ENCODE assay signal across 9 mouse cellular contexts in genomic region chr1:154791544-154792174, GRCm38 (mm10).
A peak's percentile ranks its signal among the peaks of the same experiment; 100 is the strongest.
DNase-seq lines count a peak whose midpoint lies in the region; ATAC-seq lines count a peak whose summit lies in the region.
"Had no signal": no experiment of that assay in that cellular context is flagged by ENCODE, and none has a peak within 500 bp of the region (broad histone marks: within the 10 kb centered on the region; RNA-seq: fewer than 3 reads in every experiment).

No protein-coding gene starts in this region.

- H3K27ac ChIP-seq in forebrain, embryonic 14.5 days (ENCODE audit: low read depth, low read length): peak overlapping the region; percentile 48
- no peak overlapping the region for H3K27ac ChIP-seq in forebrain, embryonic 10.5 days
- no peak overlapping the region for H3K27ac ChIP-seq in embryonic facial prominence, embryonic 14.5 days (replicated peaks; ENCODE audit: low read depth, low read length)
- H3K27ac ChIP-seq: macrophage had no signal

- peaks cover 12% of the 10 kb centered on the region for H3K4me1 ChIP-seq in forebrain, embryonic 14.5 days (ENCODE audit: control insufficient read depth, insufficient read depth, low read length)
- H3K4me1 ChIP-seq in forebrain, embryonic 10.5 days: 0 out of 2 replicates have a peak, but pooled peaks cover 3% of the 10 kb centered on the region
- no peaks in the 10 kb centered on the region for H3K4me1 ChIP-seq in embryonic facial prominence, embryonic 14.5 days (ENCODE audit: control insufficient read depth, insufficient read depth, low read length)

- no peaks in the 10 kb centered on the region for H3K36me3 ChIP-seq in forebrain, embryonic 14.5 days (ENCODE audit: control insufficient read depth, insufficient read depth, low read length)
- no peaks in the 10 kb centered on the region for H3K36me3 ChIP-seq in forebrain, embryonic 10.5 days (replicated peaks)
- no peaks in the 10 kb centered on the region for H3K36me3 ChIP-seq in embryonic facial prominence, embryonic 14.5 days (ENCODE audit: control insufficient read depth, insufficient read depth, low read length)

- H3K9ac ChIP-seq in forebrain, embryonic 14.5 days (ENCODE audit: low read length): no peak overlapping the region
- no peak overlapping the region for H3K9ac ChIP-seq in embryonic facial prominence, embryonic 14.5 days (ENCODE audit: low read depth, low read length)

- no peak overlapping the region for H3K4me3 ChIP-seq in forebrain, embryonic 14.5 days (ENCODE audit: low read depth, low read length)
- H3K4me3 ChIP-seq in forebrain, embryonic 10.5 days: no peak overlapping the region
- no peak overlapping the region for H3K4me3 ChIP-seq in embryonic facial prominence, embryonic 14.5 days (ENCODE audit: low read depth, low read length)

- 63% methylated on average over 13 of the region's 13 CpGs for WGBS in forebrain, embryonic 14.5 days
- WGBS in forebrain, embryonic 10.5 days: 79% methylated on average over 13 of the region's 13 CpGs
- WGBS in embryonic facial prominence, embryonic 14.5 days: 40% methylated on average over 10 of the region's 13 CpGs

- H3K9me3 ChIP-seq in forebrain, embryonic 14.5 days (replicated peaks; ENCODE audit: control insufficient read depth, low read length): no peaks in the 10 kb centered on the region
- no peaks in the 10 kb centered on the region for H3K9me3 ChIP-seq in forebrain, embryonic 10.5 days
- no peaks in the 10 kb centered on the region for H3K9me3 ChIP-seq in embryonic facial prominence, embryonic 14.5 days (ENCODE audit: control insufficient read depth, low read length)

- peak; percentile 37; the same call in 1 of the 2 replicates for ATAC-seq in forebrain, embryonic 14.5 days
- ATAC-seq in CD4-positive, CD25-positive, alpha-beta regulatory T cell, adult 4 months: peak; percentile 70
- peak; percentile 50 for ATAC-seq in embryonic facial prominence, embryonic 14.5 days (ENCODE audit: low read depth)

- DNase-seq in forebrain, embryonic 14.5 days (ENCODE audit: low spot score): peak; percentile 70
- DNase-seq in forebrain, embryonic 10.5 days (ENCODE audit: extremely low spot score, low spot score): no peak
- peak; percentile 75 for DNase-seq in embryonic facial prominence, embryonic 14.5 days (ENCODE audit: low spot score)
- DNase-seq in left cerebral cortex, adult 11 months (ENCODE audit: low spot score): peak; percentile 38
- peak; percentile 81 for DNase-seq in telencephalon, adult 2 months (ENCODE audit: low read depth, low spot score)
- DNase-seq in yolk sac, embryonic 10.5 days (ENCODE audit: low spot score): no peak
- DNase-seq in gastrocnemius, adult 8-10 months (ENCODE audit: low spot score in 2 of 2): no peak

- H3K4me2 ChIP-seq in forebrain, embryonic 14.5 days (ENCODE audit: low read length): no peak overlapping the region
- no peak overlapping the region for H3K4me2 ChIP-seq in embryonic facial prominence, embryonic 14.5 days (ENCODE audit: low read depth, low read length)

- no peaks in the 10 kb centered on the region for H3K27me3 ChIP-seq in forebrain, embryonic 14.5 days (replicated peaks; ENCODE audit: control insufficient read depth, insufficient read depth, low read length)
- no peaks in the 10 kb centered on the region for H3K27me3 ChIP-seq in forebrain, embryonic 10.5 days (ENCODE audit: poor library complexity, severe bottlenecking)
- H3K27me3 ChIP-seq in embryonic facial prominence, embryonic 14.5 days (replicated peaks; ENCODE audit: control insufficient read depth, insufficient read depth, low read length): no peaks in the 10 kb centered on the region

Comparison
In these comparisons a context has a peak if more than half of its experiments do, and no peak if none do; other contexts are left out.
1. DNase-seq: peak in forebrain, embryonic 14.5 days (single experiment), embryonic facial prominence, embryonic 14.5 days (single experiment), left cerebral cortex, adult 11 months (single experiment) and telencephalon, adult 2 months (single experiment); none in forebrain, embryonic 10.5 days (single experiment), yolk sac, embryonic 10.5 days (single experiment) and gastrocnemius, adult 8-10 months (0 of 2).
2. Peak in every context shown above with its lines, with median percentiles within 50 percentile points of each other: ATAC-seq.